Mouse (Mus musculus): ENCODE data around the gene Tmc7.

GRCm38 (mm10) chr7:118597201-118597600, 12.7 kb upstream of the Tmc7 start, which contains the start of gene Tmc5:
- TF ChIP-seq CTCF (IDR thresholded peaks at IDR 0.05 in 2 of 3, conservative IDR thresholded peaks at IDR 0.05 in 1 of 3; ENCODE audit: control insufficient read depth in 1 of 3, insufficient read depth in 1 of 3, low read depth in 2 of 3, low read length in 3 of 3, poor library complexity in 1 of 3, severe bottlenecking in 1 of 3) (no peak), MXI1 (IDR thresholded peaks at IDR 0.05; ENCODE audit: low read depth, low read length) (no peak), POLR2A (IDR thresholded peaks at IDR 0.05; ENCODE audit: control insufficient read depth in 1 of 2, insufficient read depth in 1 of 2, low read depth in 1 of 2, low read length in 2 of 2, poor library complexity in 1 of 2) (no peak), CHD2 (IDR thresholded peaks at IDR 0.05; ENCODE audit: low read length) (no peak), ZNF384 (IDR thresholded peaks at IDR 0.05; ENCODE audit: low read depth, low read length) (no peak), MAZ (IDR thresholded peaks at IDR 0.05; ENCODE audit: low read depth, low read length) (no peak), RCOR1 (IDR thresholded peaks at IDR 0.05; ENCODE audit: low read depth, low read length) (no peak)

Data from MEL (cell line).